Mouse (Mus musculus) limb, embryonic 14.5 days (tissue): ENCODE measurements around the gene Dnah17. TPM values are rescaled to one million over a fixed set of nuclear protein-coding genes. Genes with fewer than 3 reads are reported as not detected.

Experiments used
- ATAC-seq: fragments of 200-750 bp; cut with Nextera tagmentation; 2 replicates; pipeline ENCODE4 v1.8.0; 2017; ENCODE audit warnings: low read depth, moderate number of reproducible peaks, moderate TSS enrichment; ENCODE audit not compliant: low FRiP score
- DNase-seq: peaks from one replicate; pipeline ENCODE4 v3.0.0-alpha.2; 2015; ENCODE audit warnings: low spot score
- H3K27ac ChIP-seq: fragments of 300-500 bp; sonication (generic); replicated peaks from 2 replicates; pipeline ENCODE4 v1.5.1; 2014; ENCODE audit warnings: low read depth, mild to moderate bottlenecking, low read length, moderate library complexity, mixed read lengths
- H3K27me3 ChIP-seq: fragments of 300-500 bp; sonication (generic); 2 replicates; pipeline ENCODE4 v1.6.1; 2014; ENCODE audit warnings: low read length, mixed read lengths; ENCODE audit not compliant: control insufficient read depth, insufficient read depth
- H3K36me3 ChIP-seq: fragments of 300-500 bp; sonication (generic); 2 replicates; pipeline ENCODE4 v1.6.1; 2014; ENCODE audit warnings: mild to moderate bottlenecking, low read length, moderate library complexity, mixed read lengths; ENCODE audit not compliant: control insufficient read depth, insufficient read depth
- H3K4me1 ChIP-seq: fragments of 300-500 bp; sonication (generic); 2 replicates; pipeline ENCODE4 v1.6.1; 2014; ENCODE audit warnings: antibody characterized with exemption, low read length, mixed read lengths; ENCODE audit not compliant: control insufficient read depth, insufficient read depth
- H3K4me2 ChIP-seq: fragments of 300-500 bp; sonication (generic); replicated peaks from 2 replicates; pipeline ENCODE4 v1.6.1; 2014; ENCODE audit warnings: low read depth, mild to moderate bottlenecking, low read length, moderate library complexity; ENCODE audit not compliant: severe bottlenecking
- H3K4me3 ChIP-seq: fragments of 300-500 bp; sonication (generic); replicated peaks from 2 replicates; pipeline ENCODE4 v1.5.1; 2014; ENCODE audit warnings: low read length
- H3K9ac ChIP-seq: fragments of 300-500 bp; sonication (generic); 2 replicates; pipeline ENCODE4 v1.6.1; 2014; ENCODE audit warnings: mild to moderate bottlenecking, low read depth, low read length, moderate library complexity; ENCODE audit not compliant: severe bottlenecking
- H3K9me3 ChIP-seq: fragments of 300-500 bp; sonication (generic); 2 replicates; pipeline ENCODE4 v1.6.1; 2016; ENCODE audit warnings: low read length; ENCODE audit not compliant: control insufficient read depth
- POLR2A ChIP-seq: fragments of 200-500 bp; IDR thresholded peaks from 2 replicates; pipeline ENCODE4 v1.8.0; 2012; ENCODE audit warnings: inconsistent platforms, mild to moderate bottlenecking, moderate library complexity, borderline replicate concordance; ENCODE audit not compliant: insufficient read depth, insufficient read length; ENCODE audit errors: extremely low read depth
- WGBS: fragments of 180-500 bp; shearing (Covaris S2); extraction: QIAGEN DNeasy Blood & Tissue Kit; methylation state at CpG from one replicate; pipeline ENCODE4 v1.1.7; 2014; 5-methylcytosine and 5-hydroxymethylcytosine counted together
- polyA plus RNA-seq, 2 experiments: library from polyadenylated mRNA; depleted of rRNA in 1 of 2; stranded (reverse) in 1 of 2; unstranded in 1 of 2; fragments of >200 nt; fragmentation: Nextera tagmentation in 1 of 2; extraction: Ambion mirVana in 1 of 2; gene quantifications; 2 replicates each; pipeline versions ENCODE4 v1.2.1 to v1.2.3; 2012 to 2014

The Dnah17 gene
- polyA plus RNA-seq, 2 experiments, result 0.10 to 0.11 TPM

DNA sequence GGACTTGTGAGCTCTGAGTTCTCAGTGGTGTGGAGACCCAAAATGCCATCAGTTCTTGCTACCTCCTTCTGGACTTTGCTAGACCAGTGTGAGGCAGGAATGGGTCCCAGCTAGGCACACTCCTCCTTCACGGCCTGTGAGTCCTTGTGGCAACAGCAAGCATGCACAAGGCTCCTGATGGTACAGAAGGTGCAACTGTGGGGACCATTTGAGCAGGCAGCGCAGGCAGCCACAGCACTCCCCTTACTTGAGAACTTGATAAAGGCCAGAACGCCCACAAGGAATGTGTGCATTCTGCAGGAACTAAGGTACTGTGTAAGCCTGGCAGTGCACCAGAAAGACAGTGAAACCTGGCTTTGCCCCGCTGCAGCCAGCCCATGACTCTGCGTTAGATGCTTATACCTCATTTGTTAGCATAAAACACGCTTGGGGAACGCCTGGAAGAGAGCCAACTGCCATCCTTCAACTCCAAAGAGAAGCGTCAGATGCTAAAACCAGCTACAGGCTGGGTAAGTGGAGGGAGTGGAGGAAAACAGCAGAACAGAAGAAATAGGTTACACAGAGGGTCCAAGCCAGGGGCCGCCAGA is 19.8 kb upstream of the Dnah17 start:
- no peak for TF ChIP-seq POLR2A
- peak overlapping the region; percentile 48 for H3K27ac ChIP-seq
- H3K36me3 ChIP-seq, result no peaks in the 10 kb centered on the region
- ATAC-seq (no peak), DNase-seq (peak; percentile 52)
- no peak overlapping the region for H3K4me3 ChIP-seq
- 52% methylated on average over 9 of the region's 9 CpGs for WGBS
- peaks cover 6% of the 10 kb centered on the region; the same call in 1 of the 2 replicates for H3K4me1 ChIP-seq
- no peaks in the 10 kb centered on the region for H3K9me3 ChIP-seq
- H3K27me3 ChIP-seq, result no peaks in the 10 kb centered on the region
- H3K9ac ChIP-seq, result no peak overlapping the region
- no peak overlapping the region for H3K4me2 ChIP-seq

DNA sequence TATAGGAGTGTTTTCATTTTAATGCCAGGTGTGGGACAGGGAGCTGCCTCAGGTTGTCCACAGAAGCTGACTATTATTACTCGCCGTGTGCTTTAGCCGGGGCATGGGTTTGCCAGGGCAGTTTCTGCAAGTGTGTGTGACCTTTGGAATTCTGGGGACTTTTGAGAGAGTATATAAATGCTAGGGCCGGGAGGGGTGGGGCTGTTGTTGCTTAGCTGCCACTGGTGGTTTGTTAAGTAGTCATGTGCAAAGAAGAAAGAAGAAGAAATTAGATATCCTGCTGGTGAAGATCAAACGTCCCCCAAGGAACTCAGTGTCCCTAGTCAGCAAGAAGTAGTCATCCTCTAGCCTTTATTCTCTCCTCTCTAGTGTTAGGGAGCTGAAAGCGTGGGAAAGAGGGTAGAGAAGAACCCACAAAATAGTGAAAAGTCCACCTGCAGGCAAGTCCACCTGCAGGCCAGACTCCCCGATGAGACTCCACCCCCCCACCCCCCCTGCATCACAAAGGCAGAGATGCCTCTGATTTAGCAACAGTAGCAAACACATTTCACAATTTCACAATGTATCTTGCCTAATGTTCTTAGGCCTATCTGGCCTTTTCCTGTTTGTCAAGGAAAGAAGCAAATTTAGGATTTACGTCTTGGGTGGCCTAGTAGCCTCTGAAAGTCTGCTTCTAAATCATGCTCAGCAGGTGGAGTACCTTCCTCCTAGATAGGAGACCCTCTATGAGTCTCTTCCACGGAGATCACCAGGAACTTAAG is 17.6 kb upstream of the Dnah17 start:
- peaks cover 6% of the 10 kb centered on the region; the same call in 1 of the 2 replicates for H3K4me1 ChIP-seq
- DNase-seq, result no peak
- no peaks in the 10 kb centered on the region for H3K9me3 ChIP-seq
- no peak overlapping the region for H3K4me2 ChIP-seq
- no peak for TF ChIP-seq POLR2A
- no peaks in the 10 kb centered on the region for H3K27me3 ChIP-seq
- no peak overlapping the region for H3K27ac ChIP-seq
- no peak overlapping the region for H3K4me3 ChIP-seq
- 67% methylated on average over 9 of the region's 9 CpGs for WGBS
- no peaks in the 10 kb centered on the region for H3K36me3 ChIP-seq
- ATAC-seq, result no peak
- H3K9ac ChIP-seq, result no peak overlapping the region

DNA sequence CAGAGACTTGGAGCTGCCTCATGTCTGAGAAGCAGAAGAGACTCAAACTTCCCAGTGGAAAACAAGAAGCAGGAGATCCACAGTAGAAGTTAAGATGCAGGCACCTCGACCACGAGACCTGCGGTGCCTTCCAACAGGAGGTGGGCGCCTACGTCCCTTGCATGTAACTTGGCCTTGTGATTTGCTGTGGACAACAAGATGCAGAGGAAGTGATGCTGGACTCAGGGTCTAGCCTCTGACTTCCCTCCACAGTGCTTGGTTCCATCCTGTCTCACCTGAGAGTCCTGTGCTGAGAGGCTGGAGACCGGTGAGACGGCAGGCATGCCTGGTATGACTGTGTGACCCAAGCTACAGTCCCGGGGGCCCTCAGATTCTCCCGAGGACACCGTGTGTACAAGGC is 16.0 kb upstream of the Dnah17 start:
- no peak overlapping the region for H3K4me3 ChIP-seq
- no peak overlapping the region for H3K9ac ChIP-seq
- peaks cover 6% of the 10 kb centered on the region; the same call in 1 of the 2 replicates for H3K4me1 ChIP-seq
- no peak overlapping the region for H3K27ac ChIP-seq
- TF ChIP-seq POLR2A, result no peak
- H3K4me2 ChIP-seq, result no peak overlapping the region
- no peaks in the 10 kb centered on the region for H3K9me3 ChIP-seq
- ATAC-seq (no peak), DNase-seq (no peak)
- 95% methylated on average over 10 of the region's 10 CpGs for WGBS
- H3K36me3 ChIP-seq, result no peaks in the 10 kb centered on the region
- no peaks in the 10 kb centered on the region for H3K27me3 ChIP-seq

DNA sequence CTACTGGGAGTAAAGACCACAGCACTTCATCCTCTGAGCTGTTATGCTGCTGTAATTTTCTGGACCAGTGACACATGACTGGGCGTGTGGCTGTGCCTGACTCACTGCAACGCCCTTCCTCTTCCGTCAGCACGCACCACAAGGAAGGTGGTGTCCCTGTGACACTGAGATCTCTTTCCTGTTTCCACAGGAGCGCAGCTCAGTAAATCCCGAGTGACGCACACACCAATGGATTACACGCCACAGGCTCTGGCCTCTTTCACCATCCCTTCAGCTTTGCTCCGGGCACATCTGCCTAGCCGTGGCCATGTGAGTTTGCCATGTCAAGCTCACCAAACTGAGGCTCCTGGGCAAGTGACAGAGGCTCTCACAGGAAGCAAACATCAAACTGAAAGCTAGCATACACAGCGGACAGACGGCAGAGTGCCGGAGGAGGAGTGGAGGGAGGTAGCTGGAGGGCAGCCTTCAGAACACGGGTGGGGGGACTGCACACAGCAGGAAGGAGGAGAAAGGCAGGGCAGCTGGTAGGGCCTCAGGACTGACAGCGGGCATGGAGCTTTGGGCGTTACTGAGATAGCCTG is 15.4 kb upstream of the Dnah17 start:
- Histone ChIP-seq H3K27ac (no peak overlapping the region), H3K4me3 (no peak overlapping the region), H3K36me3 (no peaks in the 10 kb centered on the region), H3K4me1 (peaks cover 6% of the 10 kb centered on the region; the same call in 1 of the 2 replicates), H3K9me3 (no peaks in the 10 kb centered on the region), H3K27me3 (no peaks in the 10 kb centered on the region), H3K9ac (no peak overlapping the region), H3K4me2 (no peak overlapping the region)
- 80% methylated on average over 16 of the region's 16 CpGs for WGBS
- no peak for ATAC-seq
- no peak for TF ChIP-seq POLR2A
- DNase-seq, result no peak

DNA sequence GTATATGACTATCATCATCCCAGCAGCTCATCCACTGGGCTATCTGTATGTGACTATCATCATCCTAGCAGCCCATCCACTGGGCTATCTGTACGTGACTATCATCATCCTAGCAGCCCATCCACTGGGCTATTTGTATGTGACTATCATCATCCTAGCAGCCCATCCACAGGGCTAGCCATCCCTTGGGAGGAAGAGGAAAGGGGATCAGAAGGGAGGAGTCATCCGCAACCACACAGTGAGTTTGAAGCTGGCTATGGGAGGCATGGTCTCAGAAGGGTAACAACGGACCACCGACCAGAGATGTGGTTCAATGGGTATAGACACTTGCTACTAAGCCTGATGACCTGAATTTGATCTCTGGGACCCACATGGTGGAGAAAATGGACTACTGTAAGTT is 14.7 kb upstream of the Dnah17 start:
- no peaks in the 10 kb centered on the region for H3K27me3 ChIP-seq

More for the DNA sequence above, 14.7 kb upstream of the Dnah17 start:
- no peak for TF ChIP-seq POLR2A
- Histone ChIP-seq H3K36me3 (no peaks in the 10 kb centered on the region), H3K4me2 (no peak overlapping the region), H3K9ac (no peak overlapping the region), H3K4me1 (peaks cover 5% of the 10 kb centered on the region), H3K9me3 (no peaks in the 10 kb centered on the region), H3K27ac (no peak overlapping the region), H3K4me3 (no peak overlapping the region)
- DNase-seq (no peak), ATAC-seq (no peak)
- 95% methylated on average over 4 of the region's 4 CpGs for WGBS
